Mouse (Mus musculus) hindbrain, embryonic 13.5 days (tissue): Measurements from ENCODE around the gene Gm12830. TPM values are rescaled to one million over a fixed set of nuclear protein-coding genes. Genes with fewer than 3 reads are reported as not detected.
A peak's percentile ranks its signal among the peaks of the same experiment; 100 is the strongest.

Experiments
- ATAC-seq: fragments of 200-750 bp; cut with Nextera tagmentation; 2 replicates; pipeline ENCODE4 v1.8.0; 2017; ENCODE audit warnings: moderate TSS enrichment; ENCODE audit not compliant: low FRiP score
- H3K27ac ChIP-seq: fragments of 300-500 bp; sonication (generic); 2 replicates; pipeline ENCODE4 v1.5.1; 2015; ENCODE audit warnings: inconsistent platforms, mild to moderate bottlenecking, moderate library complexity
- H3K27me3 ChIP-seq: fragments of 300-500 bp; sonication (generic); 2 replicates; pipeline ENCODE4 v1.6.1; 2015; ENCODE audit warnings: mild to moderate bottlenecking, inconsistent platforms
- H3K36me3 ChIP-seq: fragments of 300-500 bp; sonication (generic); 2 replicates; pipeline ENCODE4 v1.6.1; 2015; ENCODE audit warnings: mild to moderate bottlenecking, inconsistent platforms
- H3K4me1 ChIP-seq: fragments of 300-500 bp; sonication (generic); replicated peaks from 2 replicates; pipeline ENCODE4 v1.6.1; 2015; ENCODE audit warnings: inconsistent platforms
- H3K4me2 ChIP-seq: fragments of 300-500 bp; sonication (generic); 2 replicates; pipeline ENCODE4 v1.6.1; 2015; ENCODE audit warnings: inconsistent platforms, mild to moderate bottlenecking, moderate library complexity
- H3K4me3 ChIP-seq: fragments of 300-500 bp; sonication (generic); 2 replicates; pipeline ENCODE4 v1.5.1; 2015; ENCODE audit warnings: mild to moderate bottlenecking, inconsistent platforms
- H3K9ac ChIP-seq: fragments of 300-500 bp; sonication (generic); 2 replicates; pipeline ENCODE4 v1.6.1; 2015; ENCODE audit warnings: mild to moderate bottlenecking, inconsistent platforms
- H3K9me3 ChIP-seq: fragments of 300-500 bp; sonication (generic); 2 replicates; pipeline ENCODE4 v1.6.1; 2016; ENCODE audit warnings: inconsistent platforms
- WGBS: fragments of 180-500 bp; shearing (Covaris S2); methylation state at CpG from one replicate; pipeline ENCODE4 v1.1.7; 2015; 5-methylcytosine and 5-hydroxymethylcytosine counted together
- polyA plus RNA-seq: library from polyadenylated mRNA; unstranded; fragments of >200 nt; fragmentation: Nextera tagmentation; extraction: Ambion mirVana; gene quantifications from 2 replicates; pipeline ENCODE4 v1.2.1, GENCODE M21; 2015

The Gm12830 gene
- not detected in 2 replicates for polyA plus RNA-seq

GRCm38 (mm10) chr4:114821567-114822192, at the start of gene Gm12830:
Gene Gm12830, plus strand, starts transcription at chr4:114821722.
- H3K27me3 ChIP-seq: peaks cover 64% of the 10 kb centered on the region
- H3K27ac ChIP-seq: peak within 1 kb of the TSS; percentile 48; the same call in 1 of the 2 replicates
- under 1% methylated on average over 49 of the region's 51 CpGs for WGBS

GRCm38 (mm10) chr4:114773316-114773715, 48.2 kb upstream of the Gm12830 start:
- 90% methylated on average over 1 of the region's 1 CpGs for WGBS
- no peak for ATAC-seq
- H3K4me2 ChIP-seq: no peak overlapping the region
- no peak overlapping the region for H3K4me3 ChIP-seq
- no peaks in the 10 kb centered on the region for H3K36me3 ChIP-seq
- H3K4me1 ChIP-seq: no peaks in the 10 kb centered on the region
- no peak overlapping the region for H3K27ac ChIP-seq
- H3K9ac ChIP-seq: no peak overlapping the region
- H3K27me3 ChIP-seq: 0 out of 2 replicates have a peak, but pooled peaks cover 2% of the 10 kb centered on the region
- no peaks in the 10 kb centered on the region for H3K9me3 ChIP-seq

More at GRCm38 (mm10) chr4:114821567-114822192, at the start of gene Gm12830:
- H3K36me3 ChIP-seq: no peaks in the 10 kb centered on the region
- H3K4me3 ChIP-seq: peak within 1 kb of the TSS; percentile 45
- peaks cover 28% of the 10 kb centered on the region for H3K4me1 ChIP-seq
- no peaks in the 10 kb centered on the region for H3K9me3 ChIP-seq
- H3K9ac ChIP-seq: peak within 1 kb of the TSS; percentile 68
- peak; percentile 80 for ATAC-seq
- H3K4me2 ChIP-seq: peak within 1 kb of the TSS; percentile 59

- peak; percentile 22; the same call in 1 of the 2 replicates for ATAC-seq
- 54% methylated on average over 11 of the region's 11 CpGs for WGBS
- H3K36me3 ChIP-seq: no peaks in the 10 kb centered on the region
- 0 out of 2 replicates have a peak, but pooled peaks cover 11% of the 10 kb centered on the region for H3K27me3 ChIP-seq
- no peaks in the 10 kb centered on the region for H3K9me3 ChIP-seq
- H3K4me1 ChIP-seq: peaks cover 14% of the 10 kb centered on the region; the same call in 1 of the 2 replicates
- H3K4me3 ChIP-seq: no peak overlapping the region
- no peak overlapping the region for H3K9ac ChIP-seq
- H3K4me2 ChIP-seq: no peak overlapping the region
- no peak overlapping the region for H3K27ac ChIP-seq
These were observed 43.8 kb upstream of the Gm12830 start for GRCm38 (mm10) chr4:114777625-114778202.

DNA sequence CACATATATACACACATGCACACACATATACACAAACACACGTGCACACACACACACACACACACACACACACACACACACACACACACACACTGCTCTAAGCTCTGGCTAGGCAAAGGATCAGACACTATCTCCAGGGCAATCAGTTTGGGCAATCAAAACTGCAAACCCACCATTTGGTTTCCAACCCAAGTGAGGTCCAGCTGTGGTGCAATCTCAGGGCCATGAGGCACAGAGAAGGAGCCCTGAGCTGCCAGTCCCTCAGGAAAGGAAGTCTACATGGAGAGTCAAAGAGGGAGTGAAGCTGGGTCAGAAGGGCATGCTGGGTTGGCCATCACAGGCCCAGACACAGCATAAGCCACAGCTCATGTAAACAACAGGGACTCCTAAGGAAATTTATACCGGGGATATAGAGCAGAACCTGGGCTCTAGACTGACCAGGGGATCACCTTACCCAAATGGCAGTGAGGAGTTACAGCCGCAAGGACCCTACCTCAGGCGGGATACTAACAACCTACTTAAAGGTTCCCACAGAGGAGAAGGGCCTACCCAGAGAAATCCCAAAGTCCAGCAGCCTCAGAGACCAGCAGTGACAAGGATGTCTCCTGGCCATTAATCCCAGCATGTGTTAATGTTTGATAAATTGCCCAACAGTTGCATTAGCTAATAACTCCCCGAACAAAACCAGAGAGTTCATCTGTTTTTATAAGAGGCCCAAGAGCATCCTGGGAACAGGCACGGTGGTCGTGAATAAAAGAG, 42.6 kb upstream of the Gm12830 start:
- H3K9me3 ChIP-seq: no peaks in the 10 kb centered on the region
- no peak for ATAC-seq
- peaks cover 19% of the 10 kb centered on the region for H3K27me3 ChIP-seq
- no peaks in the 10 kb centered on the region for H3K36me3 ChIP-seq
- no peak overlapping the region for H3K4me2 ChIP-seq
- WGBS: 52% methylated on average over 7 of the region's 7 CpGs
- H3K4me3 ChIP-seq: no peak overlapping the region
- H3K4me1 ChIP-seq: peaks cover 14% of the 10 kb centered on the region; the same call in 1 of the 2 replicates
- H3K9ac ChIP-seq: no peak overlapping the region
- no peak overlapping the region for H3K27ac ChIP-seq

DNA sequence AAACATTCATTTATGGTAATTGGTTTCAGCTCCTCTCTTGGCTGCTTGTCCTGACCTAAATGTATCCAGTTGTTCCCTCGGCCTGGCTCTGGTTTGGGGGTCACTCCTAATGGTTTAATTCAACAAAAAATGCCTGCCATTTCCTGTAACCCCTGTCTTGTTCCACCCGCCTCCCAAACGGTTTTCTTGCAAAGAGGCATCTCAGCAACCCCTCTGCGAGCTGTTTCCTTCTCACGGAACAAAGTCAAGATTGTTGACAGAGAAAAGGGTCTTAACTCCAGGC, 42.1 kb upstream of the Gm12830 start:
- WGBS: 31% methylated on average over 5 of the region's 5 CpGs
- Histone ChIP-seq H3K9ac (no peak overlapping the region), H3K36me3 (no peaks in the 10 kb centered on the region), H3K4me2 (no peak overlapping the region), H3K9me3 (no peaks in the 10 kb centered on the region), H3K4me3 (no peak overlapping the region), H3K27ac (no peak overlapping the region), H3K27me3 (peaks cover 19% of the 10 kb centered on the region), H3K4me1 (peaks cover 14% of the 10 kb centered on the region; the same call in 1 of the 2 replicates)
- ATAC-seq: no peak

DNA sequence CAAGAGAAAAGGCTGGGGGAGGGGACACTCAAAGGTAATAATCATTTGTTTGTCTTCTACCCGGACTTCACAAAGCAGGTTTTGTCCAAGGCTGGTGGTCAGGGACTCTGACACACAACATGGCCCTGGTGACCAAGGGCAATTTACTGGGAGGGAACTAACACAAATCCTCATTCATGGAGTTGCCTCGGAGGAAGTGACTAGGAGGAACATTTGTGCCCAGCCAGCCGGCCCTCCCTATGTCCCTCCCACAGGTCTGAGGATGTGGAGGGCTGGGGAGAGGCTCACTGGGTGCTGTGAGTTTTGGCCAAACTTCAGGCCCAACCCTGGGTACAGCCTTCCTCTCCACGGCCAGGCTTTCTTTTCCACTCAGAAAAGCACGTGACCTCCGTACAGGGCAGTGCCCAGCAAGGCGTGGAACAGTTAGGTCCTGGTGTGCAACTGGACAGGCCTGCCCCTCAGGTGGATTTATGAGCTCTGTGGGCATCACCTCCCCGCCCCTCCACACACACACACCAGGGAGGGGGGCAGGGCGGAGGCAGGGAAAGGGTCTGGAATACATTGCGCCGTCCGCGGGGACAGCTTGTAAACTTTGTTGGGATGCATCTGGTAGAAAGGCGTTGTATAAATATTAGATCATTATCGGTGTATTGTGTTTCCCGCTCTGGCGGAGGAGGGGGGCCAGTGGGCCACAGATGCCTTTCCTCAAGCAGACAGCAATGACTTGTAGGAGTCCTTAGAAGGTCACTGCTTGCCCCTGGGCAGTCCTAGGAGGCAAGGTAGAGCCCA, 41.6 kb upstream of the Gm12830 start:
- 61% methylated on average over 17 of the region's 17 CpGs for WGBS
- Histone ChIP-seq H3K9ac (no peak overlapping the region), H3K27me3 (peaks cover 19% of the 10 kb centered on the region), H3K4me2 (no peak overlapping the region), H3K4me1 (peaks cover 14% of the 10 kb centered on the region; the same call in 1 of the 2 replicates), H3K27ac (no peak overlapping the region), H3K36me3 (no peaks in the 10 kb centered on the region), H3K9me3 (no peaks in the 10 kb centered on the region), H3K4me3 (no peak overlapping the region)
- 0 out of 2 replicates have a peak, but pooled peaks have one; percentile 15 for ATAC-seq

DNA sequence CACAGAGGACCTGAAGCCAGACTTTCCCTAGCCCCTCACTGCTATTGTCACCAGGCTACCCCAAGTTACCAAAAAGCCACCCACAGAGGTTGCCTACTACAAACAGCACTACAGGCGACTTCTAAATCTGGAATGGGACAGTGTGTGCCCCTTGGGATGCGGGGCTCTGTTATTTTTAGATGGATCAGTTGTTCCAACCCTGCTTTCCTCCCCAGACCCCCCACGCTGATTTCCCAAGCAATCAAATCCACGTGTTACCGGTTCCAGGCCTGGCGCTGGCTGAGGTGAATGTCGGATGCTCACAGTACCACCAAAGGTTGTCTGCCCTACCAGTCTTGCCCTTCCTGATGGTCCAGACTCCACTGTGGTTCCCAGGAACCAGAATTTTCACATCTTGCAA, 38.7 kb upstream of the Gm12830 start:
- no peak for ATAC-seq
- Histone ChIP-seq H3K9ac (no peak overlapping the region), H3K36me3 (no peaks in the 10 kb centered on the region), H3K4me1 (peaks cover 14% of the 10 kb centered on the region; the same call in 1 of the 2 replicates), H3K27ac (no peak overlapping the region), H3K27me3 (peaks cover 19% of the 10 kb centered on the region), H3K4me3 (no peak overlapping the region), H3K9me3 (no peaks in the 10 kb centered on the region), H3K4me2 (no peak overlapping the region)
- WGBS: 73% methylated on average over 7 of the region's 7 CpGs

- Histone ChIP-seq H3K4me2 (no peak overlapping the region), H3K27me3 (peaks cover 22% of the 10 kb centered on the region)
- WGBS: 100% methylated on average over 2 of the region's 2 CpGs
These were observed 36.8 kb upstream of the Gm12830 start for GRCm38 (mm10) chr4:114784735-114785134.

GRCm38 (mm10) chr4:114788856-114789255, 32.7 kb upstream of the Gm12830 start:
- 43% methylated on average over 4 of the region's 4 CpGs for WGBS
- ATAC-seq: no peak

More at GRCm38 (mm10) chr4:114784735-114785134, 36.8 kb upstream of the Gm12830 start:
- H3K27ac ChIP-seq: no peak overlapping the region
- peaks cover 4% of the 10 kb centered on the region; the same call in 1 of the 2 replicates for H3K4me1 ChIP-seq
- H3K36me3 ChIP-seq: no peaks in the 10 kb centered on the region
- no peak overlapping the region for H3K4me3 ChIP-seq
- H3K9ac ChIP-seq: no peak overlapping the region
- no peaks in the 10 kb centered on the region for H3K9me3 ChIP-seq
- ATAC-seq: no peak

DNA sequence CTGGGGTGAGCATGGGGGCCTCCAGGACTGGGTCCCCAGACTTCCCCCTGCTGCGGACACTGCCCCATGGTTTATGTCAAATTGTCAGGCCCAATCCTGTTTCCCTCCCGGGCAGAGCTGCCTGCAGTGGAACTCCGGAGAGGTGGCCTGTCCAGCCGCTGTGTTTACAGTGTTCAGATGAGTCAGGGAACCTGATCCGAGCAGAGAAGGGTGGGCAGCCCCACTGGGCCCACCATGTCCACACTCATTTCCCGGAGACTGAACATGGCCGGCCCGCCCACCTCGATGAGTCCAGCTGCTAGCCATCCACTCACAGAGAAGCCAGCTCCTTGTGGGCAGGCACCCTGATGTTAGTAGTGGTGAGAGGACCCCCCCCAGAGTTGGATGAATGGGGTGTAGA, 29.9 kb upstream of the Gm12830 start:
- 80% methylated on average over 9 of the region's 9 CpGs for WGBS
- Histone ChIP-seq H3K9ac (no peak overlapping the region), H3K4me2 (no peak overlapping the region), H3K4me1 (peaks cover 6% of the 10 kb centered on the region; the same call in 1 of the 2 replicates), H3K9me3 (no peaks in the 10 kb centered on the region), H3K27ac (no peak overlapping the region), H3K36me3 (no peaks in the 10 kb centered on the region), H3K4me3 (no peak overlapping the region), H3K27me3 (0 out of 2 replicates have a peak, but pooled peaks cover 15% of the 10 kb centered on the region)
- ATAC-seq: no peak

More at GRCm38 (mm10) chr4:114788856-114789255, 32.7 kb upstream of the Gm12830 start:
- Histone ChIP-seq H3K4me1 (no peaks in the 10 kb centered on the region), H3K27ac (no peak overlapping the region), H3K4me2 (no peak overlapping the region), H3K36me3 (no peaks in the 10 kb centered on the region), H3K4me3 (no peak overlapping the region), H3K9ac (no peak overlapping the region), H3K9me3 (no peaks in the 10 kb centered on the region), H3K27me3 (0 out of 2 replicates have a peak, but pooled peaks cover 2% of the 10 kb centered on the region)

GRCm38 (mm10) chr4:114793836-114794235, 27.7 kb upstream of the Gm12830 start:
- no peak overlapping the region for H3K27ac ChIP-seq
- ATAC-seq: no peak
- H3K9me3 ChIP-seq: no peaks in the 10 kb centered on the region
- 93% methylated on average over 2 of the region's 2 CpGs for WGBS
- peaks cover 10% of the 10 kb centered on the region; the same call in 1 of the 2 replicates for H3K4me1 ChIP-seq
- no peaks in the 10 kb centered on the region for H3K36me3 ChIP-seq
- no peak overlapping the region for H3K4me3 ChIP-seq
- H3K27me3 ChIP-seq: peaks cover 26% of the 10 kb centered on the region; the same call in 1 of the 2 replicates
- H3K4me2 ChIP-seq: no peak overlapping the region
- no peak overlapping the region for H3K9ac ChIP-seq
